Mouse (Mus musculus) limb, embryonic 12.5 days (tissue): ENCODE data around the gene Mrnip. TPM values are rescaled to one million over a fixed set of nuclear protein-coding genes. Genes with fewer than 3 reads are reported as not detected.

Experiments
- ATAC-seq: fragments of 200-750 bp; cut with Nextera tagmentation; 2 replicates; pipeline ENCODE4 v1.8.0; 2017; ENCODE audit warnings: low read depth, moderate TSS enrichment; ENCODE audit not compliant: insufficient number of reproducible peaks, insufficient read depth, low FRiP score, low TSS enrichment
- H3K27ac ChIP-seq: fragments of 300-500 bp; sonication (generic); 2 replicates; pipeline ENCODE4 v1.5.1; 2016; ENCODE audit warnings: mild to moderate bottlenecking, moderate library complexity
- H3K27me3 ChIP-seq: fragments of 300-500 bp; sonication (generic); 2 replicates; pipeline ENCODE4 v1.6.1; 2016; ENCODE audit warnings: mild to moderate bottlenecking, moderate library complexity
- H3K36me3 ChIP-seq: fragments of 300-500 bp; sonication (generic); 2 replicates; pipeline ENCODE4 v1.6.1; 2016; ENCODE audit warnings: mild to moderate bottlenecking, moderate library complexity
- H3K4me1 ChIP-seq: fragments of 300-500 bp; sonication (generic); replicated peaks from 2 replicates; pipeline ENCODE4 v1.6.1; 2016
- H3K4me2 ChIP-seq: fragments of 300-500 bp; sonication (generic); 2 replicates; pipeline ENCODE4 v1.6.1; 2016; ENCODE audit warnings: mild to moderate bottlenecking, moderate library complexity
- H3K4me3 ChIP-seq: fragments of 300-500 bp; sonication (generic); replicated peaks from 2 replicates; pipeline ENCODE4 v1.5.1; 2016; ENCODE audit warnings: mild to moderate bottlenecking
- H3K9ac ChIP-seq: fragments of 300-500 bp; sonication (generic); replicated peaks from 2 replicates; pipeline ENCODE4 v1.6.1; 2016; ENCODE audit warnings: mild to moderate bottlenecking, moderate library complexity
- H3K9me3 ChIP-seq: fragments of 300-500 bp; sonication (generic); 2 replicates; pipeline ENCODE4 v1.6.1; 2016; ENCODE audit warnings: mild to moderate bottlenecking, moderate library complexity
- WGBS: fragments of 180-500 bp; shearing (Covaris S2); methylation state at CpG from one replicate; pipeline ENCODE4 v1.1.7; 2016; 5-methylcytosine and 5-hydroxymethylcytosine counted together
- polyA plus RNA-seq: library from polyadenylated mRNA; unstranded; fragments of >200 nt; fragmentation: Nextera tagmentation; extraction: Ambion mirVana; gene quantifications from 2 replicates; pipeline ENCODE4 v1.2.1, GENCODE M21; 2016

Gene Mrnip
- polyA plus RNA-seq, 1 experiment from 2014 or later = 22.8 TPM

DNA sequence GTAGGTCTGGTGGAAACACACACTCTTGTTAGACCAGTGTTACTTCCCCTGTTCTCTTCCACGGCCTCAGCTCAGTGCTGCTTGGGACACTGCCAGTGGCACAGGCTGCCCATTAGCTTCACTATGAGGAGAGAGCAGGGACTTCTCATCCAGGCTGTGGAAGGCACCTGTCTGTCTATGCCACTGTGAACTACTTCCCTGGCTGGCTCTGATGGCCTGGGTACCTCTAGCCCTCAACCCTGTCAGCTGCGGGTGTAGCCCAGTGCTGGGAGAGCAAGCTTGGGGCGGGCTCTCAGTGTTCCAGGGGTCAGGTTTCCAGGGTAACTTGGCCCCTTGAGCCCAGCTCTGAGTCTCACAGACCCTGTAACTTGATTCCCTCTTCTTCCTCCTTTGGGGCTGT lies 54.5 kb downstream of the Mrnip start:
- H3K4me3 ChIP-seq = no peak overlapping the region
- 12% methylated on average over 3 of the region's 3 CpGs for WGBS
- H3K27me3 ChIP-seq = no peaks in the 10 kb centered on the region
- ATAC-seq = no peak
- H3K4me1 ChIP-seq = peaks cover 56% of the 10 kb centered on the region
- H3K4me2 ChIP-seq = peak overlapping the region; percentile 22
- peak overlapping the region; percentile 4; the same call in 1 of the 2 replicates for H3K9ac ChIP-seq
- peaks cover 35% of the 10 kb centered on the region for H3K36me3 ChIP-seq
- peak overlapping the region; percentile 50 for H3K27ac ChIP-seq
- no peaks in the 10 kb centered on the region for H3K9me3 ChIP-seq

- Histone ChIP-seq H3K4me2 (peak overlapping the region; percentile 22), H3K9ac (no peak overlapping the region; the same call in 1 of the 2 replicates), H3K27ac (peak overlapping the region; percentile 29; the same call in 1 of the 2 replicates), H3K27me3 (no peaks in the 10 kb centered on the region), H3K4me1 (peaks cover 51% of the 10 kb centered on the region), H3K36me3 (peaks cover 41% of the 10 kb centered on the region), H3K4me3 (no peak overlapping the region), H3K9me3 (no peaks in the 10 kb centered on the region)
- no peak for ATAC-seq
- WGBS = 38% methylated on average over 7 of the region's 7 CpGs
Observed at GRCm38 (mm10) chr11:50229252-50229910, 55.1 kb downstream of the Mrnip start.

- 0 out of 2 replicates have a peak overlapping the region, but pooled peaks have one; percentile 27 for H3K9ac ChIP-seq
Observed at GRCm38 (mm10) chr11:50230481-50231304, 56.4 kb downstream of the Mrnip start.

DNA sequence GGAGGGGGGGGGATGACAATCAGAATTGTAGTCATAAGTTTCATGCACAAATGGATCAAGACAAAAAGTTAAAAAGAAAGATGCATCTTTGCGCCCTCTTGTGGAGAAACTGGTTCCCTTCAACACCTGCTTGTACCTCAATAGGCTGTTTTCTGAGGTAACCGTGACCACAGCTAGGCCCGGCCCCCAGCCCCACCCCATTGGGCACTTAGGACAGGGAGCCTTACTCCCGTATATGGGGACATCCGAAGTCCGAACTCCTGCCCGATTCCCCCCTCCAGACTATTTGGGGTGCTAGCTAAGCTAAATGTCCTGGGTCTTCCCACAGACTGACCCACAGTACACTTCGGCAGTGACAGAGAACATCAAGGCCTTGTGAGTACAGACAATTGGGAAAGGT lies 57.2 kb downstream of the Mrnip start:
- no peaks in the 10 kb centered on the region for H3K9me3 ChIP-seq
- WGBS = 22% methylated on average over 8 of the region's 8 CpGs
- H3K4me2 ChIP-seq = peak overlapping the region; percentile 56
- peaks cover 49% of the 10 kb centered on the region for H3K36me3 ChIP-seq
- H3K4me1 ChIP-seq = peaks cover 51% of the 10 kb centered on the region
- no peak overlapping the region for H3K9ac ChIP-seq
- peaks cover 15% of the 10 kb centered on the region; the same call in 1 of the 2 replicates for H3K27me3 ChIP-seq
- peak overlapping the region; percentile 28; the same call in 1 of the 2 replicates for H3K4me3 ChIP-seq
- H3K27ac ChIP-seq = no peak overlapping the region
- ATAC-seq = no peak

More at GRCm38 (mm10) chr11:50230481-50231304, 56.4 kb downstream of the Mrnip start:
- no peak for ATAC-seq
- H3K4me2 ChIP-seq = peak overlapping the region; percentile 56
- peaks cover 51% of the 10 kb centered on the region for H3K4me1 ChIP-seq
- no peak overlapping the region for H3K27ac ChIP-seq
- peaks cover 49% of the 10 kb centered on the region for H3K36me3 ChIP-seq
- 26% methylated on average over 45 of the region's 45 CpGs for WGBS
- peak overlapping the region; percentile 28 for H3K4me3 ChIP-seq
- H3K27me3 ChIP-seq = peaks cover 7% of the 10 kb centered on the region; the same call in 1 of the 2 replicates
- H3K9me3 ChIP-seq = no peaks in the 10 kb centered on the region

DNA sequence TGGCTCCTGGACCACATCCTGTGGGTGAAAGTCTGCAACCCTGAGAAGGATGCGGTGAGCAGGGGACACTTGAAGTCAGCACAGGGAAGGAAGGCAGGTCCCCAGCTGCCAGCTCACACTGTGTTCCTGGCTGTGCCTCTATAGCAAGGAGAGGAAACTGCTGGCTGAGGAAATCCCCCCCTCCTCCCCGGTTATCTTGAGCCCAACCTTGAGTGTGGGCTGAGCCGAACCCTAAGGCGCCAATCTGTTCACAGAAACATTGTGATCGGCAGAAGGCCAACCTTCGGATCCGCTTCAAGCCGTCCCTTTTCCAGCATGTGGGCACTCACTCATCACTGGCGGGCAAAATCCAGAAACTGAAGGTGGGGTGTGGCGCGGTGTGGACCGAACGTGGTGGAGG lies 58.8 kb downstream of the Mrnip start:
- Histone ChIP-seq H3K36me3 (peaks cover 43% of the 10 kb centered on the region), H3K9ac (no peak overlapping the region), H3K9me3 (no peaks in the 10 kb centered on the region), H3K4me2 (no peak overlapping the region), H3K27ac (no peak overlapping the region), H3K4me3 (no peak overlapping the region), H3K27me3 (peaks cover 31% of the 10 kb centered on the region), H3K4me1 (peaks cover 39% of the 10 kb centered on the region)
- ATAC-seq = no peak
- 95% methylated on average over 13 of the region's 13 CpGs for WGBS

GRCm38 (mm10) chr11:50233993-50234392 lies 59.7 kb downstream of the Mrnip start:
- peaks cover 40% of the 10 kb centered on the region for H3K27me3 ChIP-seq
- WGBS = 84% methylated on average over 11 of the region's 11 CpGs

GRCm38 (mm10) chr11:50234606-50235005 lies 60.4 kb downstream of the Mrnip start:
- WGBS = 94% methylated on average over 25 of the region's 25 CpGs
- no peak overlapping the region for H3K4me2 ChIP-seq
- no peak overlapping the region for H3K4me3 ChIP-seq
- H3K9me3 ChIP-seq = no peaks in the 10 kb centered on the region
- no peak overlapping the region for H3K9ac ChIP-seq
- ATAC-seq = no peak
- peaks cover 23% of the 10 kb centered on the region for H3K4me1 ChIP-seq
- H3K27ac ChIP-seq = no peak overlapping the region
- H3K36me3 ChIP-seq = peaks cover 43% of the 10 kb centered on the region
- H3K27me3 ChIP-seq = peaks cover 46% of the 10 kb centered on the region

More at GRCm38 (mm10) chr11:50233993-50234392, 59.7 kb downstream of the Mrnip start:
- Histone ChIP-seq H3K9ac (no peak overlapping the region), H3K4me2 (no peak overlapping the region), H3K36me3 (peaks cover 43% of the 10 kb centered on the region), H3K27ac (no peak overlapping the region), H3K4me1 (peaks cover 29% of the 10 kb centered on the region), H3K9me3 (no peaks in the 10 kb centered on the region), H3K4me3 (no peak overlapping the region)
- ATAC-seq = no peak

- Histone ChIP-seq H3K27ac (no peak overlapping the region), H3K9ac (peak overlapping the region; percentile 62), H3K9me3 (no peaks in the 10 kb centered on the region), H3K4me3 (peak overlapping the region; percentile 52), H3K4me1 (peaks cover 12% of the 10 kb centered on the region; the same call in 1 of the 2 replicates), H3K4me2 (peak overlapping the region; percentile 82), H3K27me3 (peaks cover 48% of the 10 kb centered on the region), H3K36me3 (peaks cover 36% of the 10 kb centered on the region)
- WGBS = under 1% methylated on average over 27 of the region's 27 CpGs
- peak; percentile 84 for ATAC-seq
Observed at GRCm38 (mm10) chr11:50236540-50236936, 62.3 kb downstream of the Mrnip start.

GRCm38 (mm10) chr11:50236937-50237835 lies 62.9 kb downstream of the Mrnip start:
- Histone ChIP-seq H3K9me3 (no peaks in the 10 kb centered on the region), H3K36me3 (peaks cover 30% of the 10 kb centered on the region), H3K27me3 (peaks cover 48% of the 10 kb centered on the region), H3K9ac (peak overlapping the region; percentile 62), H3K4me3 (peak overlapping the region; percentile 52), H3K4me1 (peaks cover 12% of the 10 kb centered on the region; the same call in 1 of the 2 replicates), H3K4me2 (peak overlapping the region; percentile 82), H3K27ac (no peak overlapping the region)
- peak; percentile 68 for ATAC-seq
- 1% methylated on average over 66 of the region's 66 CpGs for WGBS

DNA sequence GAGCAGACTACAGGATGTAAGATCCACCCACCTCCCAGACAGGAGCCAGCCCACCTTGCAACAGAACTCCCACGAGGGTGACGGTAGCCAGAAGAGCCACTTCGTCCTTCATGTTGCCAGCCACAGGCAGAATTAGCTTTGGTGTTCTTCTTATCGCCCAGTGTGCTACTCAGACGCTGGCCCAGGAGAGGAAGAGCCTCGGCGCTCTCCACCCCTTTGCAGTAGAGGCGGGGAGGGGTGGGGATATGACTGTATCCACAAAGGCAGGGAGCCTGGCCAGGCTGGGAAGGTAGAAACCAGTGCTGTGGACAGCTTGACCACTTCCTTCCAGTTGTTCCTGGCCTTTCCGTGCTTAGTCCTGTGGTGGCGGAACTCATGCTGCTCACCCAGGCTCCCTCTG lies 64.1 kb downstream of the Mrnip start, which contains the start of gene Ltc4s:
Ltc4s (minus strand) TSS at position 293 of the 400 bp plus-strand sequence.
- peak within 1 kb of the TSS; percentile 82 for H3K4me2 ChIP-seq
- H3K9ac ChIP-seq = no peak within 1 kb of the TSS
- no peak within 1 kb of the TSS for H3K27ac ChIP-seq
- ATAC-seq = no peak
- H3K36me3 ChIP-seq = peaks cover 18% of the 10 kb centered on the region
- peaks cover 48% of the 10 kb centered on the region for H3K27me3 ChIP-seq
- H3K4me3 ChIP-seq = peak within 1 kb of the TSS; percentile 52
- WGBS = 46% methylated on average over 10 of the region's 10 CpGs
- H3K9me3 ChIP-seq = no peaks in the 10 kb centered on the region
- peaks cover 12% of the 10 kb centered on the region; the same call in 1 of the 2 replicates for H3K4me1 ChIP-seq
